Mouse (Mus musculus): ENCODE results near the gene Hoxc6.

The Hoxc6 gene

DNA sequence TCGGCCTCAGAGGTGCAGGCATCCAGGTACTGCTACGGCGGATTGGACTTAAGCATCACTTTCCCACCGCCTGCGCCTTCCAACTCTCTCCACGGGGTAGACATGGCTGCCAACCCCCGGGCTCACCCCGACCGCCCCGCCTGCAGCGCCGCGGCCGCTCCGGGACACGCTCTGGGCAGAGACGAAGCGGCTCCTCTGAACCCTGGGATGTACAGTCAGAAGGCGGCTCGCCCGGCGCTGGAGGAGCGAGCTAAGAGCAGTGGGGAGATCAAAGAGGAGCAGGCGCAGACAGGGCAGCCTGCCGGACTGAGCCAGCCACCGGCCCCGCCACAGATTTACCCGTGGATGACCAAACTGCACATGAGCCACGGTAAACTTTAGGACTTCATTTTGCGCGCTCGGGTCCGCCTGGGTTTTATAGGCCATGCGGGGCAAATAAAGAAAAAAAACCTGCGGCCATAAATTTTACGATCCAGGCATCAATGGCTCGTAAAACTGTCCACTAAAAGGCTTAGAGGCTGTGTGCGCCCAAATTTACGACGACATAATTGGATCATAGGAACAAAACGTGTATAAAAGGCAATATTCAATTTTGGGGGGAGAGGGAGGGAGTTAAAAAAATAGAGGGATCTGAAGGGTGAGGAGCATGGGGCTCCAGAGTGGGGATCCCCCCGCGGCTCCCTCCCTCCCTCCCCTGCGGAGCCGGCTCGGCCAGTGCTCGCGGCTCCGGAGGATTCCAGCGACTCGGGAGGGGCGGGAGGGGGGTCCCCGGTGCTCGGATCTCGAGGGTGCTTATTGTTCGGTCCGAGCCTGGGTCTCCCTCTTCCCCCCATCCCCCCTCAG, 16.3 kb downstream of the Hoxc6 start:
- DNase-seq: no peak

DNA sequence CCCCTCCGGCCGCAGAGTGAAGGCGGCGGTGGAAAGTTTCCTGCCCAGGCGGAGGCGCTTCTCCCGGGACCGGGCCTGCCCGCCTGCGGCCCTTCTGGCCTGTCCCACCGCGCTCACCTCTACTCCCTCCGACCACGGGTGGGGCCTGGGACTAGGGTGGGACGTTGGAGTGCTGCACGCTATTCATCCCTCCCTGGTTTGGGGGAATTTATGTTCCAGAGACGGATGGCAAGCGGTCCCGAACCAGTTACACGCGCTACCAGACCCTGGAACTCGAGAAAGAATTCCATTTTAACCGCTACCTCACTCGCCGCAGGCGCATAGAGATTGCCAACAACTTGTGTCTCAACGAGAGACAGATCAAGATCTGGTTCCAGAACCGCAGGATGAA, 16.9 kb downstream of the Hoxc6 start:
- DNase-seq: no peak

DNA sequence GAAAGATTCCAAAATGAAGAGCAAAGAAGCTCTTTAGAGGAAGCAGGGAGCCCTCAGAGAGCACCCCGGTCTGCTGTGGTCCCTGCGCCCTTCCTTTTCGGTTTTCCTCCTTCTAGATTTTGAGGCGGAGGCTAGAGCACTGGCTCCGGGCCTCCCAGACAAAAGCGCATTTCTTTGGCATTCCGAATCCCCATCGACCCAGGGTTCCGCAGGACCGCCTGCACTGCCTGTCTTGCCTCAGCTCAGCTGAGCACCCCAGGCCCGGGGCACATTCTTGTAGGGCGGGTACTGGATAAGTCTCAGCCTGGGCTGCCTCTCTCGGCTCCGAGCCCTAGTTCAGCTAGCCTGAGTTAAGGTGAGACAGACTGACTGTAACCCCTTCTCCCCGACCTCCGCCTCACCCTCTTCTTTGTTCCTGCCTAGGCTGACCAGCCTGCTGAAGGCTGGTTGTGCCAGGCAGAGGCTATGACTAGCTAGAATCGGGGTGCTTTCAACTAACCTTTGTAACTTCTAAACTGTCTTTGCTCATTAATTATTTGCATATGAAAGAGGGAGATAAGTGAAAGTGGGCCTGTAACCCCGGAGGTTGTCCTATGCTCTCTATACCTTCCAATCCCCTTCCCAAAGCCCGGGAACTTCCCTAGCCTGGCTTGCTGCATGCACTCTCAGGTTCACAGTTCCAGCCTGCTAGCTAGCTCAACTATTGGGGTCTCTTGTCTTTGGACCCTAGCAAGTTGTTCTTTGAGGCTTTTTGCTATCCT, 17.5 kb downstream of the Hoxc6 start:
- no peak for DNase-seq

- DNase-seq: no peak
These were observed 20.6 kb downstream of the Hoxc6 start, which contains the start of gene Hoxc4 for GRCm38 (mm10) chr15:103018636-103019035. TSS of gene Hoxc4 (plus strand) at chr15:103018934.

GRCm38 (mm10) chr15:103020899-103021418, 22.9 kb downstream of the Hoxc6 start:
- no peak for DNase-seq

DNA sequence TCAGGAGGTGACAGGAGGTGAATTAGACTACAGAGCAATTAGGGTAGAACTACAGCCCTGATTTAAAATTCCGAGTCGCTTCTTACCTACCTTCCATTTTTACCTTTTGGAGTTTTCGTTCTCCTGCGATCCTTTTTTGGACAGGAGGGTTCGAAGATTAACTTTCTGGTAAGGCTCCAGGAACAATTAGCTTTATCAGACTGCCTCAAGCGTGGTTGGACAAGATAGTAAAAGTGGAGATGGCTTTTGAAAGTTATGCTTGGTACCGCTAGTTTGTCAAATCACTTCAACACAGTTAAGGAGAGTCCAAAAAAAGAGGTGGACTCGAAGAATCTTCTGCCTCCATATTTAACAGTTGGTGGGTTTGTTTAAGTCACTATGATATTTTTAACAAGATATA, 23.5 kb downstream of the Hoxc6 start:
- DNase-seq: no peak

- no peak for DNase-seq
These were observed 26.1 kb downstream of the Hoxc6 start for GRCm38 (mm10) chr15:103024131-103024530.

DNA sequence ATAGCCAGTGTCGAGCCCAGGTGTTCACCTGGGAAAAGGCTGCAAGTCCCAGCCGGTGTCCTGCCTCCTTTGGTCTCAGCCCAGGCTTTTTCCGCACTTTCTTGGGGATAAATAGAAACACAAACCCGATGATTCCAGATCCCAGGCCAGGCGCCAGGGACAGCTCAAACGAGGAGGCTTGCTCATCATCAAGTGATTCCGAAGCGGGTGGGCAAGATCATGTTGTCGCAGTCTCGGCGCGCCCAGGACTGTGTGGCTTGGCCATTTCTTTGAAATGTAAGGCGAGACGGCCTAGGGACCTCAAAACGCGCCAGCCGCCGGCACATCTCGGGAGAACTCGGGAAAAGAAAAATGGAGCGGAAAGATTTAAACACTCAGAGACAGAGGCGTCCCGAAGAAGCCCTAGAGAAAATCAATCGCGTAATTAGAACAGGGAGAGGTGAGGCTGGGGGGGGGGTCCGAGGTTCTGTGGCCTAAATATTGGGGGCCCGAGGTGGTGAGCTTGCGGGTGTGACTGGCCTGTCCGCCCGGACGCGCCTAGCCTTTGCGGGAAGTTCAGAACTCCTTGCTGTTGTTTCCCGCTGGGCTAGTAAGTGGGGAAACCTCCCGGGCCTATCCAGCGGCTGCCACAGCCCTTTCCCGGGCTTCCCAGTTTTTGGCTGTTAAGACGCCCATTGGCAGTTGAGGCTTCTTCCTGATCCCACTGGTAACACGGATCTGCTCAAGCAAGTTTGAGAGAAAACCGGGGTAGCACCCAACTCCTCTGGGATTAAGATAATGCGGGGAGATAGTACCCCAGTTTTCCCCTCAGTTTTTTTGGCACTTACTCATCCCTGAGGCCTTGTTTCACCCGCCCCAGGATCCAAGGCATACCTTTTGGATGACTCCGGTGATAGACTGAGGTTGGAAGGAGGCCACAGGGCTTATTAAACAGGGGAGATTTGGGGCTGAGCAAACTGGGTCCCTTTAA, 29.5 kb downstream of the Hoxc6 start:
- no peak for DNase-seq

GRCm38 (mm10) chr15:103028916-103029512, 31.0 kb downstream of the Hoxc6 start:
- DNase-seq: no peak

DNA sequence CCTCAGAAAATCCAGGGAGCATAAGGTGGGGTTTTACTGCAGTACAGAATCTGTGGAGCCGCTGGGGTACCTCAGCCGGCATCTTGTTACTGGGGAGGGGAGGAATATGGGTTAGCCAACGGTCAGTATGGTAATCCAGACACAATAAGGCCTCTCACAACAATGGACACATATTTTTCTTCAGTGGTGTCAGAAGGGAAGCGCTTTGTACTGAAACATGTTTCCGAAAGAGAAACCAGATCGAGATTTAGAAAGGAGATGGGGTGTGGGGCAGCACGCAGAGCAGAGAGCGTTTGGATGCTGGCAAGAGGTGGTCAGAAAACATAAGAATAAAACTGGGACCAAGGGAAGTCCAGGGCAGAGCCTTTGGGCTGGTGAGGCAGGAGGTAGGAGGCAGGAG, 32.1 kb downstream of the Hoxc6 start:
- DNase-seq: no peak

DNA sequence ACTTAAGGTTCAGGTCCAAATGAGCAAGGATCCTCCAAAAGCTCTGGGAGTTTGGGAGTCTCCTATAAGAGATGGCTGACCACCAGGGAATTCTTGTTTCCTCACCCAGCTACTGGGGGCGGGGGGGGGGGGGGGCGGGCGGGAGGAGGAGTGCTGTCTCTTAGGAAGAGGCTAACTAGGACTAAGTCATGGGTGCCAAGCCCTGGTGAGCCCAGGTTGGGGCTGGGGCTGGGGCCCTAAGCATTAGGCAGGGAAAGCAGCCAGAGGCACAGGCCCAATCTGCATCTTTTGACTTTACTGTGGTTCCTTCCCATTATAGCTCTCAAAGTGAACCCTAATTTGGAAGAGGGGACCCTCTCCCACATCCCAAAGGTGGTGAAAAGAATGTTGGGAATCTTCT, 34.1 kb downstream of the Hoxc6 start:
- DNase-seq: no peak

DNA sequence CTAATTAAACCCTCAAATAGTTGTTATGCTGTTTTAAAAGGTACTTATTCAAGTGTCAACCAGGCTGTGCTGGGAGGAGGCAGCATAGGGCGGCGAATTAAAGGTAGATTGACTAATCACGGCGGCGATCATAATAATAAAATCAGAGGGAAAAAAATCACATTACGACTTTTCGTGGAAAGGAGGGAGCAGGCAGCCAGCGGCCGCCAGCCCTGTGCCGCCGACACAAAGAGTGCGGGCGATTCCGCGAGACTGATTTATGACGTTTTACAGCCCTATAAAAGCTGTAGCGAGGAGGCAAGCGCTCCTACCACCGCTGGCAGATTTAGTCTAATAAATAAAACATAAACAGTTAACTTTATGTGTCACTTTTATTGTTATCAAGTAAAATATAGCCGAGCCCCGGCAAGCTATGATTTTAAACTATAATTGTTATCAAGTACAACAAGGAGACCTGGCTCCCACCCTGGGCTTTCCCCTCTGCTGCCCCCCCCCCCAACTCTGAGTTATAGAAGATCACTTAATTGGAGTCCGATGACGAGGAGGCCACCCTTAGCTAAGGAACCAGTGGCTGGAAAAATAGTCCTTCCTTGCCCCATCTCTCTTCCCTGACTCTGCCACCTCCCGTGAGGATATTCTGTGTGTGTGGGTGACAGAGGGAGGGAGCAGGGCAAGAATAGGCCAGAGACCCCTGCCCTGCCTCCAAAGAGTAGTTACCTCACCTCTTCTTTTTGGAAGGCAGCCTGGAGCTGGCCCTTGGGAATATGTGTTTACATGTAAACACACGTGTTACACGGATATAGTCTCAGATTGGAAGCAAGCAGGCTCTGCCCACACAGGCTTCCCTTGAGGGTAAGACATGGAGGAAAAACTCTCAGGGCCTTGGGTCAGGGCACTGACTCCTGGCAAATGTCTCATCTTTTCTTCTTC, 34.9 kb downstream of the Hoxc6 start:
- DNase-seq: no peak

GRCm38 (mm10) chr15:103034043-103034806, 36.2 kb downstream of the Hoxc6 start:
- no peak for DNase-seq

- no peak for DNase-seq
These were observed 36.9 kb downstream of the Hoxc6 start for GRCm38 (mm10) chr15:103034807-103035547.

DNA sequence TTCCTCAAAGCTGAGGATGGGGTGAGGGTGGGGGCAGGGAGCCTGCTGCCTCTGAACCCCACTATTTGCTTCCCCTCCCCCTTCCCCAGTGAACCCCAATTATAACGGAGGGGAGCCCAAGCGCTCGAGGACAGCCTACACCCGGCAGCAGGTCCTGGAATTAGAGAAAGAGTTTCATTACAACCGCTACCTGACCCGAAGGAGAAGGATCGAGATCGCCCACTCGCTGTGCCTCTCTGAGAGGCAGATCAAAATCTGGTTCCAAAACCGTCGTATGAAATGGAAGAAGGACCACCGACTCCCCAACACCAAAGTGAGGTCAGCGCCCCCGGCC, 37.5 kb downstream of the Hoxc6 start:
- DNase-seq: no peak

- no peak for DNase-seq
These were observed 39.5 kb downstream of the Hoxc6 start for GRCm38 (mm10) chr15:103037579-103037978.

DNA sequence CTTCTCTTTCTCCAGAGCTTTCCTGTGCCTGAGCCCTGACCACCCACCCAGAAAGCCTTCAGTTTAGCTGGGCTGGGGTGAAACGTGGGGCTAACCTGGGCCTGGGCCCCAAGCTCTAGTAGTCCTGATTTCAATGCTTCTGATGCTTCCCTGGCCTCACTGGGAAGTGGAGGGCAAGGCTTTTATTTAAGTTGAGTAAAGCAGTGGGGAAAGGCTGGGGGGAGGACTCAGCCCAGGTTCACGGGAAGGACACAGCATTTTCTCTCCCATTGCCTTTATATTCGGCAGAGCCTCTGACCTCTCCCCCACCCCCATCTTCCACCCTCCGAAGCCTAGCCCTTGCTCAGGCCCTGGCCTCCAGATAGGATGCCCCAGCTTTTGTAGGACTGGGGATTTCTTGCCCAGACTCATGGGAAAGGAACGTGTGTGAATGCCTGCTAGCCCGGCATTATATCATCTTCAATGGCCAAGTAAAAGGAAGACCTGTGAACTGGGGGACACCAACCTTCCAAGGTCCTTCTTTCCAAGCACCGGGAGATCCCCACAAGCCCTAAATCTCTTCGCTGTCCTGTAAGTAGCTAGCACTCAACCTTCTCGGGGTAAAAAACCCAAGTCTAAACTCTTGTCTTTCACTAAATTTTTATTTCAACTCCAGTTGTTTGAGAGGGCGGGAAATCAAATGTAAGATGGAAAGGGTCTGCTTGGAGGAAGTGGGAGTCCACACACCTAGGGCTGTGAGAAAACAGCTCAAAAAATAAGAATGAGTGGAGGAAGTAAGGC, 40.8 kb downstream of the Hoxc6 start:
- no peak for DNase-seq

DNA sequence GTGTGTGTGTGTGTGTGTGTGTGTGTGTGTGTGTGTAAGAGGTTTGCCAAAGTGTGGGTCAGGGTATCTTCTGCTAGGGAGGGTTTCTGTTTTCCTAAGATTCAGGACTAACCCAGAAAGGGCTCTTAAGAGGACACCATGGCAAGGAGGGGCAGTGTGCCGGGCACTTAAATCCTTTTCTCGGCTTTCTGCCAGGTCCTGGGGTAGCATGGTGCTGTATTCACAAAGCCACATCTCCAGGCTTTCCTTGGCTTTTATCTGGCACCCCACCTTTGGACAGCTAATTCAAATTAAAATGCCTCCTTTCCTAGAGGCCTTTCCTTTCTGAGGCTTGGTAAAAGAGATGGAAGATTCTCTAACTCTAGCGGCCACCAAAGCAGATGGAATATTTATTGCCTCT, 41.6 kb downstream of the Hoxc6 start:
- no peak for DNase-seq

GRCm38 (mm10) chr15:103040601-103041000, 42.5 kb downstream of the Hoxc6 start:
- DNase-seq: no peak
